In the genomic region with DNA sequence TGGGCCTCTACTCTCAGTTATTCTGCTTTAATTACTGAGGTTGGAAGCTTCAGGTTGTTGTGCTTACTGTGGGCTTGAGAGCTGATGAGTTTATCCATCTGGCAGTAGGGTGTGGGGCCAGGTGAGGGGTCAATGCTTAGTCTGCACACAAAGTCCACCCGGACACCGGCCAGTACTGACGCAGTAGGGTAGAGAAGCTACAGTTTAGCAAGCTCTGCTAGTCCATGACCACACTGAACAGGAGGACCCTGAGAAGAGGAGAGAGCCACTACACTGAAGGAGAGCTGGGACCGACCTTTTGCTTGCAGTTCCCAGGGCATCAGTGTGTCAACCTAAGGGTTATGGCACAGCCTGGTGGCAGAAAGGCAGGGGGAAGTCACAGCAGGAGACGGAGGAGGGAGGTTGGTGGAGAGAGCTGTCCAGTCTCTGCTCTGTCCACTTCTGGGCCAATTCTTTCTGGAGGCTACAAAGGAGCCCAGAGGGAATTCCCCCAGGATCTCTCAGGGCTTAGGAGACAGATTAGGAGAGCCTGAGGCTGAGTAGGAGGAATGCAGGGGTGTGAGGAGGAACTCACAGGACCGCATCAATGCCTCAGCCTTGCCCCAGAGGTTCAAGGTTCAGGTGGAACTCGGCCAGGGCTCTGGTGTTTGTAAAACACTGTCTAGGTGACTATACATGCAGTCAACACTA, we compare ENCODE assay signal across 11 mouse cellular contexts. TPM values are rescaled to one million over a fixed set of nuclear protein-coding genes. Genes with fewer than 3 reads are reported as not detected.
A peak's percentile ranks its signal among the peaks of the same experiment; 100 is the strongest.
DNase-seq lines count a peak whose midpoint lies in the region; ATAC-seq and TF ChIP-seq lines count a peak whose summit lies in the region.
"Had no signal": no experiment of that assay in that cellular context is flagged by ENCODE, and none has a peak within 500 bp of the region (broad histone marks: within the 10 kb centered on the region; RNA-seq: fewer than 3 reads in every experiment).

No protein-coding gene starts in this region.

- H3K4me1 ChIP-seq in heart, adult 2 months (ENCODE audit: control insufficient read depth, insufficient read depth, low read length), result peaks cover 5% of the 10 kb centered on the region
- H3K4me1 ChIP-seq in heart, embryonic 12.5 days (replicated peaks), result peaks cover 28% of the 10 kb centered on the region
- H3K4me1 ChIP-seq in CH12.LX (ENCODE audit: control insufficient read depth in 1 of 2, insufficient read depth in 2 of 2), result no peaks in the 10 kb centered on the region
- H3K4me1 ChIP-seq in liver, adult 2 months (ENCODE audit: control insufficient read depth, insufficient read depth, low read length), result peaks cover 19% of the 10 kb centered on the region

- in situ Hi-C loops in CH12.LX (cut with MboI; ENCODE audit: low pct_ligation_motif_present, low pct_unique_long_range_greater_than_20kb, low sequenced_read_pairs), result loop anchor here (10.0 kb wide), 1 partner anchor 48 kb away; a partner anchor contains a TSS

- H3K9ac ChIP-seq in heart, adult 2 months (ENCODE audit: low read depth, low read length), result no peak overlapping the region
- H3K9ac ChIP-seq in heart, embryonic 12.5 days, result no peak overlapping the region
- no peak overlapping the region for H3K9ac ChIP-seq in CH12.LX (ENCODE audit: insufficient read depth, low read depth)
- peak overlapping the region; percentile 77 for H3K9ac ChIP-seq in liver, adult 2 months (ENCODE audit: low read depth, low read length)

- 52% methylated on average over 7 of the region's 7 CpGs for WGBS in heart, adult 2 months
- 60% methylated on average over 7 of the region's 7 CpGs for WGBS in heart, embryonic 12.5 days
- 16% methylated on average over 7 of the region's 7 CpGs for WGBS in liver, adult 2 months

- TF ChIP-seq EP300 in heart, adult 2 months (IDR thresholded peaks at IDR 0.05; ENCODE audit: insufficient read depth, low read depth, low read length), result peak; percentile 75
- no peak for TF ChIP-seq EP300 in CH12.LX (IDR thresholded peaks at IDR 0.05; ENCODE audit: low read length)

- no peak for DNase-seq in heart, adult 2 months
- no peak for DNase-seq in CH12.LX (ENCODE audit: extremely low read depth)
- DNase-seq in heart, postnatal 4 days, result peak; percentile 54
- peak; percentile 98 for DNase-seq in liver, adult 2 months (ENCODE audit: extremely low read depth, low read depth, low spot score)
- no peak for DNase-seq in spleen, postnatal 10 days (ENCODE audit: low spot score in 2 of 2)
- no peak for DNase-seq in cerebellum, postnatal 4 days (ENCODE audit: low spot score in 2 of 2)
- no peak for DNase-seq in cerebellum, adult 11-12 months
- DNase-seq: gastrocnemius, postnatal 36 days had no signal

- no peak overlapping the region for H3K4me3 ChIP-seq in heart, adult 2 months
- no peak overlapping the region for H3K4me3 ChIP-seq in heart, embryonic 12.5 days
- H3K4me3 ChIP-seq in CH12.LX (replicated peaks in 1 of 3; ENCODE audit: low read depth in 2 of 3, low read length in 2 of 3, poor library complexity in 1 of 3), result no peak overlapping the region
- H3K4me3 ChIP-seq in liver, adult 2 months (ENCODE audit: insufficient read depth, low read depth, low read length), result 0 out of 2 replicates have a peak overlapping the region, but pooled peaks have one; percentile 12
- H3K4me3 ChIP-seq: megakaryocyte, embryonic 14.5 days had no signal

- H3K27ac ChIP-seq in heart, adult 2 months, result no peak overlapping the region
- H3K27ac ChIP-seq in heart, embryonic 12.5 days (ENCODE audit: poor library complexity, severe bottlenecking), result no peak overlapping the region
- no peak overlapping the region for H3K27ac ChIP-seq in CH12.LX (ENCODE audit: insufficient read depth, low read depth)
- H3K27ac ChIP-seq in liver, adult 2 months (replicated peaks; ENCODE audit: insufficient read depth, low read depth, low read length), result peak overlapping the region; percentile 97

- H3K36me3 ChIP-seq in heart, adult 2 months (ENCODE audit: control insufficient read depth, insufficient read depth, low read length), result no peaks in the 10 kb centered on the region
- no peaks in the 10 kb centered on the region for H3K36me3 ChIP-seq in heart, embryonic 12.5 days
- H3K36me3 ChIP-seq in CH12.LX (replicated peaks in 1 of 2; ENCODE audit: control insufficient read depth in 1 of 2, insufficient read depth in 1 of 2, low read length in 1 of 2), result peaks cover 0 to 3% of the 10 kb centered on the region in 2 experiments
- H3K36me3 ChIP-seq in liver, adult 2 months (ENCODE audit: control insufficient read depth, insufficient read depth, low read length), result no peaks in the 10 kb centered on the region

- H3K4me2 ChIP-seq in heart, embryonic 12.5 days, result no peak overlapping the region
- H3K4me2 ChIP-seq in CH12.LX (ENCODE audit: insufficient read depth, low read depth, poor library complexity, severe bottlenecking), result no peak overlapping the region

- ATAC-seq in heart, embryonic 12.5 days (ENCODE audit: insufficient number of reproducible peaks, low FRiP score), result no peak

- H3K27me3 ChIP-seq in heart, adult 2 months (ENCODE audit: control insufficient read depth, insufficient read depth, low read length), result no peaks in the 10 kb centered on the region
- H3K27me3 ChIP-seq in heart, embryonic 12.5 days (replicated peaks), result no peaks in the 10 kb centered on the region
- H3K27me3 ChIP-seq in CH12.LX (replicated peaks), result no peaks in the 10 kb centered on the region
- H3K27me3 ChIP-seq in liver, adult 2 months (ENCODE audit: control insufficient read depth, insufficient read depth, low read length), result no peaks in the 10 kb centered on the region

- H3K79me2 ChIP-seq in heart, adult 2 months (replicated peaks; ENCODE audit: control insufficient read depth, insufficient read depth, low read length), result no peaks in the 10 kb centered on the region
- no peaks in the 10 kb centered on the region for H3K79me2 ChIP-seq in CH12.LX (replicated peaks; ENCODE audit: control insufficient read depth, extremely low read depth, insufficient read depth, poor library complexity, severe bottlenecking)
- H3K79me2 ChIP-seq in liver, adult 2 months (ENCODE audit: control insufficient read depth, insufficient read depth, low read length), result no peaks in the 10 kb centered on the region

- H3K9me3 ChIP-seq in heart, embryonic 12.5 days (replicated peaks), result no peaks in the 10 kb centered on the region
- no peaks in the 10 kb centered on the region for H3K9me3 ChIP-seq in CH12.LX (replicated peaks; ENCODE audit: low read length)
- H3K9me3 ChIP-seq: megakaryocyte, embryonic 14.5 days had no signal

- dilution Hi-C loops in CH12.LX (cut with MboI; ENCODE audit: extremely low pct_ligation_motif_present, extremely low pct_unique_long_range_greater_than_20kb, low sequenced_read_pairs), result no loop called here

- TF ChIP-seq POLR2A in heart, adult 2 months (IDR thresholded peaks at IDR 0.05; ENCODE audit: insufficient read depth, low read depth, low read length), result no peak
- TF ChIP-seq POLR2A in CH12.LX (IDR thresholded peaks at IDR 0.05; ENCODE audit: low read depth, low read length), result no peak
- TF ChIP-seq POLR2A in liver, adult 2 months (IDR thresholded peaks at IDR 0.05; ENCODE audit: extremely low read depth, insufficient read depth, low read length), result 0 out of 2 replicates have a peak, but pooled peaks have one; percentile 24

- intact Hi-C loops in heart, adult 2 months (cut with DNase I), result loop anchor here (2.0 kb wide), 1 partner anchor 118 kb away; no protein-coding TSS in a partner anchor

- peak; percentile 64 for TF ChIP-seq CTCF in heart, adult 2 months (IDR thresholded peaks at IDR 0.05)
- peak in 1 of 2 experiments; percentile 51; a peak in 2 of 4 replicates for TF ChIP-seq CTCF in CH12.LX (conservative IDR thresholded peaks at IDR 0.05 in 1 of 2, IDR thresholded peaks at IDR 0.05 in 1 of 2; ENCODE audit: low read depth in 2 of 2, low read length in 2 of 2)
- TF ChIP-seq CTCF in liver, adult 2 months (IDR thresholded peaks at IDR 0.05; ENCODE audit: low read depth, low read length), result peak; percentile 50

- TF ChIP-seq RAD21 in CH12.LX (IDR thresholded peaks at IDR 0.05; ENCODE audit: low read depth, low read length), result peak; percentile 37

TF ChIP-seq in CH12.LX, 34 proteins besides CTCF, POLR2A, EP300 and RAD21:
- TF ChIP-seq MAZ (IDR thresholded peaks at IDR 0.05; ENCODE audit: low read depth, low read length), result no peak
- no peak for TF ChIP-seq UBTF (IDR thresholded peaks at IDR 0.05; ENCODE audit: low read depth, low read length)
- TF ChIP-seq JUND (conservative IDR thresholded peaks at IDR 0.05; ENCODE audit: low read depth, low read length), result no peak
- peak; percentile 45 for TF ChIP-seq SMC3 (IDR thresholded peaks at IDR 0.05; ENCODE audit: low read depth, low read length)
- no peak for TF ChIP-seq ZKSCAN1 (IDR thresholded peaks at IDR 0.05; ENCODE audit: borderline replicate concordance, low read depth, low read length)

RNA-seq across cellular contexts. Expression of a gene that starts 43.5 kb away (rescaled TPM):
- total RNA-seq in heart, adult 2 months (2021), result under 1 TPM in 1 of 2 experiments, not detected in 1; 0.16 TPM
- 2.8 and 2.9 TPM in 2 replicates for polyA plus RNA-seq in heart, adult 2 months (2012; rRNA removed)
- 6.9 and 7.1 TPM in 2 replicates for polyA plus RNA-seq in heart, embryonic 12.5 days (2016; fragmentation: Nextera tagmentation; extraction: Ambion mirVana)
- total RNA-seq in CH12.LX (2012; rRNA removed) (not detected in 2 replicates), CH12.LX (2014; rRNA removed) (not detected in 2 replicates)
- not detected in 2 replicates for polyA plus RNA-seq in CH12.LX (2012; ENCODE audit: insufficient read length, low read depth)
- 1 to 10 TPM; 3.9 to 4.1 TPM for total RNA-seq in heart, postnatal 4 days (2021)
- total RNA-seq in liver, adult 2 months (2014; rRNA removed), result not detected in 2 replicates
- polyA plus RNA-seq in liver, adult 2 months (2012; rRNA removed), result not detected in 2 replicates
- total RNA-seq: ES-E14 had no signal

RNA-seq across cellular contexts. Expression of a gene that starts 53.6 kb away (rescaled TPM):
- 10 to 100 TPM; 44.8 to 57.9 TPM for total RNA-seq in heart, adult 2 months (2021)
- polyA plus RNA-seq in heart, adult 2 months (2012; rRNA removed), result 200 and 229 TPM in 2 replicates
- polyA plus RNA-seq in heart, embryonic 12.5 days (2016; fragmentation: Nextera tagmentation; extraction: Ambion mirVana), result 36.5 and 38.2 TPM in 2 replicates
- total RNA-seq in CH12.LX (2012; rRNA removed) (not detected in 2 replicates), CH12.LX (2014; rRNA removed) (not detected in 2 replicates)
- not detected in 2 replicates for polyA plus RNA-seq in CH12.LX (2012; ENCODE audit: insufficient read length, low read depth)
- total RNA-seq in heart, postnatal 4 days (2021), result 10 to 100 TPM; 51.9 to 62.0 TPM
- 78.0 and 106 TPM in 2 replicates for total RNA-seq in liver, adult 2 months (2014; rRNA removed)
- 179 and 444 TPM in 2 replicates for polyA plus RNA-seq in liver, adult 2 months (2012; rRNA removed)

Comparison
In these comparisons a context has a peak if more than half of its experiments do, and no peak if none do; other contexts are left out.
1. DNase-seq: peak in heart, postnatal 4 days (single experiment) and liver, adult 2 months (single experiment); none in heart, adult 2 months (0 of 2), CH12.LX (single experiment), spleen, postnatal 10 days (0 of 2), cerebellum, postnatal 4 days (0 of 2) and cerebellum, adult 11-12 months (single experiment).
2. RNA of a gene that starts 53.6 kb away (total RNA-seq): 78.0 to 106 TPM in liver, adult 2 months, 51.9 to 62.0 TPM in heart, postnatal 4 days and 44.8 to 57.9 TPM in heart, adult 2 months; not detected in CH12.LX; every median in the first group is over 10 times any median in the second.